Mouse (Mus musculus) heart, embryonic 15.5 days (tissue): ENCODE measurements around the gene Eid2b. TPM values are rescaled to one million over a fixed set of nuclear protein-coding genes. Genes with fewer than 3 reads are reported as not detected.
"Not testable (repeated sequence)": the region's sequence is repeated elsewhere in the genome, so short reads cannot be mapped to it uniquely, and the experiment has no call there.

Experiments
- ATAC-seq: fragments of 200-750 bp; cut with Nextera tagmentation; replicated peaks from 2 replicates; pipeline ENCODE4 v1.8.0; 2017; ENCODE audit warnings: low read depth, moderate TSS enrichment; ENCODE audit not compliant: insufficient number of reproducible peaks, insufficient read depth, low FRiP score
- H3K27ac ChIP-seq: fragments of 300-500 bp; sonication (generic); 2 replicates; pipeline ENCODE4 v1.5.1; 2015; ENCODE audit warnings: mild to moderate bottlenecking, inconsistent platforms
- H3K27me3 ChIP-seq: fragments of 300-500 bp; sonication (generic); 2 replicates; pipeline ENCODE4 v1.6.1; 2015; ENCODE audit warnings: inconsistent platforms
- H3K36me3 ChIP-seq: fragments of 300-500 bp; sonication (generic); 2 replicates; pipeline ENCODE4 v1.6.1; 2015; ENCODE audit warnings: mild to moderate bottlenecking, inconsistent platforms
- H3K4me1 ChIP-seq: fragments of 300-500 bp; sonication (generic); replicated peaks from 2 replicates; pipeline ENCODE4 v1.6.1; 2015; ENCODE audit warnings: inconsistent platforms
- H3K4me2 ChIP-seq: fragments of 300-500 bp; sonication (generic); 2 replicates; pipeline ENCODE4 v1.6.1; 2015; ENCODE audit warnings: inconsistent platforms, mild to moderate bottlenecking, moderate library complexity
- H3K4me3 ChIP-seq: fragments of 300-500 bp; sonication (generic); 2 replicates; pipeline ENCODE4 v1.5.1; 2015; ENCODE audit warnings: mild to moderate bottlenecking, inconsistent platforms
- H3K9ac ChIP-seq: fragments of 300-500 bp; sonication (generic); 2 replicates; pipeline ENCODE4 v1.6.1; 2015; ENCODE audit warnings: mild to moderate bottlenecking, inconsistent platforms
- H3K9me3 ChIP-seq: fragments of 300-500 bp; sonication (generic); replicated peaks from 2 replicates; pipeline ENCODE4 v1.6.1; 2016; ENCODE audit warnings: inconsistent platforms
- WGBS: fragments of 180-500 bp; shearing (Covaris S2); methylation state at CpG from one replicate; pipeline ENCODE4 v1.1.7; 2015; ENCODE audit warnings: mixed read lengths; 5-methylcytosine and 5-hydroxymethylcytosine counted together
- polyA plus RNA-seq: library from polyadenylated mRNA; unstranded; fragments of >200 nt; fragmentation: Nextera tagmentation; extraction: Ambion mirVana; gene quantifications from 2 replicates; pipeline ENCODE4 v1.2.1, GENCODE M21; 2015

The Eid2b gene
- polyA plus RNA-seq, result 8.2 and 8.5 TPM in 2 replicates

DNA sequence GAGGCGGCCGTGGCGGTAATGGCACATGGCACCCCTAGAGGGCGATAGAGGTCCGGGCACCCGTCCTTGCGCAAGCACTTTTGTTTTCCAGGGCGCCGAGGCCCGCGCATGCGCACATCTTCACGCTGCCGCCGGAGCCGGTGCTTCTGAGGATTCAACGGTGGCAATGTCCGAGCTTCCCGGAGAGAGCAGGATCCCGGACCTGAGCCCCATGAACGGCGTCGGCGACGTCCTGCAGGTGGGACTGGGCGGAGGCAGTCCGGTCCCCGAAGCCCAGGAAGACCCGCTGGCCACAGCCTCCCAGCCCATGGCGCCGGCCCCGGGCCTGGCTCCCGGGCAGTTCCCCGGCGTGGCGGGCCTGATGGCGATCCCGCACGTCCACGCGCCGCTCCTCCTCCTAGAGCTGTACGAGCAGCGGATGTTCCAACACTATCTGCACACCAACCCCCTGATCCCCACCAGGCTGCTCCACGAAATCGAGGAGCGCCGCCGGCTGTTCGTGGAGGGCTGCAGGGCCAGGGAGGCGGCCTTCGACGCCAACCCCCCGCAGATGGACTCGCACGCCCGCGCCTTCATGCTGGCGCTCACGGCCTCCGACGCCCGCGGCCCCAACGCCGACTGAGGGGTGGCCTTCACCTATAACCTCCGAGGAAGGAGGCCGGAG is at the start of gene Eid2b:
Gene Eid2b, plus strand, starts transcription at position 125 of the 664 bp plus-strand sequence.
- Histone ChIP-seq H3K4me3 (peak within 1 kb of the TSS; percentile 64), H3K36me3 (no peaks in the 10 kb centered on the region; the same call in 1 of the 2 replicates), H3K27ac (peak within 1 kb of the TSS; percentile 62), H3K4me2 (peak within 1 kb of the TSS; percentile 91), H3K9me3 (no peaks in the 10 kb centered on the region), H3K9ac (peak within 1 kb of the TSS; percentile 83), H3K4me1 (peaks cover 7% of the 10 kb centered on the region), H3K27me3 (no peaks in the 10 kb centered on the region)
- 2% methylated on average over 68 of the region's 68 CpGs for WGBS
- peak; percentile 53 for ATAC-seq

DNA sequence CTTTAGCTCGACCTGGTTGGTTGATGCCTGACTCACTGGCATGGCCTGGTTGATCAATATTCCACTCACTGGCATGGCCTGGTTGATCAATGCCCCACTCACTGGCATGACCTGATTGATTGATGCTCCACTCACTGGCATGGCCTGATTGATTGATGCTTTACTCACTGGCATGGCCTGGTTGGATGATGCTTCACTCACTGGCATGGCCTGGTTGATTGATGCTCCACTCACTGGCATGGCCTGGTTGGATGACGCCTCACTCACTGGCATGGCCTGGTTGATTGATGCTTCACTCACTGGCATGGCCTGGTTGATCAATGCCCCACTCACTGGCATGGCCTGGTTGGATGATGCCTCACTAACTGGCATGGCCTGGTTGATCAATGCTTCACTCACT is 33.6 kb upstream of the Eid2b start:
- H3K4me1 ChIP-seq, ATAC-seq, H3K27me3 ChIP-seq, H3K36me3 ChIP-seq, H3K4me2 ChIP-seq, H3K9ac ChIP-seq, H3K9me3 ChIP-seq, H3K4me3 ChIP-seq, H3K27ac ChIP-seq: not testable (repeated sequence)
- WGBS, result 59% methylated on average over 2 of the region's 2 CpGs

DNA sequence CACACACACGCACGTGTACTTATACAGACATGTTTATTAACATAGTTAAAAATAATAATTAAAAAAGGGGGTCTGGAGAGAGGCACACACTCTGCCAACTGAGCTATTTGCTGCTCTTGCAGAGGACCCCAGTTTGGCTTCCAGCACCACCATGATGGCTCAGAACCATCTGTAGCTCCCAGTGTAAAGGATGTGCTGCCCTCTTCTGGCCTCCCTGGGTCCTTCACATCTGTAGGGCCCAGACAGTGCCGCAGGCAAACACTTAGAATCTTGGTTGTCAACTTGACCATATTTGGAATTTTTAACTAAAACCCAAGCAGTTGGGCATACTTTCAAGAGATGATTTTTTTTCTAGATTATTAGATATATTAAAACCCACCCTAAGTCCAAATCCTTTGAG is 28.6 kb upstream of the Eid2b start:
- WGBS, result 85% methylated on average over 3 of the region's 3 CpGs
- no peaks in the 10 kb centered on the region for H3K36me3 ChIP-seq
- no peak for ATAC-seq
- H3K9me3 ChIP-seq, result no peaks in the 10 kb centered on the region
- H3K4me3 ChIP-seq, result no peak overlapping the region
- no peaks in the 10 kb centered on the region for H3K27me3 ChIP-seq
- H3K9ac ChIP-seq, result no peak overlapping the region
- H3K27ac ChIP-seq, result no peak overlapping the region
- H3K4me1 ChIP-seq, result no peaks in the 10 kb centered on the region
- no peak overlapping the region for H3K4me2 ChIP-seq

DNA sequence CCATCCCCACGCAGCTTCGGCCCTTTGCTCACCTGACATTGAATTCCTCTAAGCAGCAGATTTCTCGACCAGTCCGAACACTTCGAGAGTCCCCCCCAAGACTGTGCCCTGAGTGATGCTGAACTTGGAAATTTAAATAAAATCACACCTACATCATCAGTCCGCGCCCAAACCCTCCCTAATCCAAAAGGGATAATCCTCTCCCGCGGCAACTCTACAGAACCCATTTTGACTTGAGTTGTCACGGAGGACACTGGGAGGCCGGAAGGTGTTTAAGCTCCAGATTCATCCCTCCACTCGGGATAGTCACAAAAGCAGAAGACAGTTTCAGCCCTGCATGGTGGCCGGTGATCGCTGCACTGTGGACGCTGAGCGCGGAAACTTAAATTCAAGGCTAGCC is 25.6 kb upstream of the Eid2b start:
- 85% methylated on average over 17 of the region's 17 CpGs for WGBS
- no peaks in the 10 kb centered on the region for H3K36me3 ChIP-seq
- no peaks in the 10 kb centered on the region; the same call in 1 of the 2 replicates for H3K9me3 ChIP-seq
- no peak for ATAC-seq
- no peak overlapping the region for H3K9ac ChIP-seq
- no peak overlapping the region for H3K27ac ChIP-seq
- H3K4me2 ChIP-seq, result no peak overlapping the region
- no peak overlapping the region for H3K4me3 ChIP-seq
- no peaks in the 10 kb centered on the region for H3K4me1 ChIP-seq
- H3K27me3 ChIP-seq, result no peaks in the 10 kb centered on the region

DNA sequence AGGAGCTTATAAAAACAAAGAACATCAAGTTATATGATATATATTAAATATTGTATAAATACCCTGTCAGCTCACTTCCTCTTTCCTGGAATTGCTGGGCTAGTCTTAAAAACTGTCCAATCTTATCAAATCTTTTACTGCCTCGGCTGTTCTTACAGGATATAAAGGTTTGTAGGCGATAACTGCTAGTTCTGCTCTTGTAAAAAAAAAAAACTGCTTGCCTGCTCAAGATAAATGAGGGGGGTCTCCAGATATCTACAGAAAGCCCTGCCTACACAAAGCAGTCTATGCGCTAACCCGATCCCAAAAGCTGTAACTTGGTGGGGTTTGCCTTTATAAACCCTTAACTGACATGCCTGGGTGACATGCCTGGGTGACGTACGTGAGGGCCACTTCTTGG is 22.9 kb upstream of the Eid2b start:
- Histone ChIP-seq H3K4me1 (no peaks in the 10 kb centered on the region), H3K27ac (no peak overlapping the region), H3K9ac (no peak overlapping the region), H3K4me3 (no peak overlapping the region), H3K36me3 (no peaks in the 10 kb centered on the region), H3K27me3 (no peaks in the 10 kb centered on the region), H3K9me3 (no peaks in the 10 kb centered on the region; the same call in 1 of the 2 replicates), H3K4me2 (no peak overlapping the region)
- WGBS, result 76% methylated on average over 6 of the region's 6 CpGs
- ATAC-seq, result no peak

DNA sequence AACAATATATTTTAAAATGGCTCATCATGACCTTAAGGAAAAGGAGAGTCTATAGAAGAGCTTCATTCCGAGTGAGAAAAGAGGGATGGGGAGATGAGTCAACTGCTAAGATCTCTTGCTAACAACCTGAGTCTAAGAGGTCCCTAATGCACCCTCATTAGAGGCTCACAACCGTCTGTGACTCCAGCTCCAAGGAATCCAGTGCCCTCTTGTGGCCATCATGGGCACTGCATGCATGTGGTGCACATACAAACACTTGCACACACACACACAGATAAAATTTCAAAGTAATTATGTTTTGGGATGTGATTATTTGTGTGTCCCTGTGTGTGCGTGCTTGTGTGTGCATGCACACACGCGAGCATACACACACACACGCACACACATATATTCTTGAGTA is 22.1 kb upstream of the Eid2b start:
- no peak overlapping the region for H3K4me3 ChIP-seq
- H3K27me3 ChIP-seq, result no peaks in the 10 kb centered on the region
- no peaks in the 10 kb centered on the region; the same call in 1 of the 2 replicates for H3K9me3 ChIP-seq
- no peak overlapping the region for H3K27ac ChIP-seq
- no peak for ATAC-seq
- no peaks in the 10 kb centered on the region for H3K4me1 ChIP-seq
- no peaks in the 10 kb centered on the region for H3K36me3 ChIP-seq
- no peak overlapping the region for H3K9ac ChIP-seq
- no peak overlapping the region for H3K4me2 ChIP-seq
- 75% methylated on average over 6 of the region's 6 CpGs for WGBS

DNA sequence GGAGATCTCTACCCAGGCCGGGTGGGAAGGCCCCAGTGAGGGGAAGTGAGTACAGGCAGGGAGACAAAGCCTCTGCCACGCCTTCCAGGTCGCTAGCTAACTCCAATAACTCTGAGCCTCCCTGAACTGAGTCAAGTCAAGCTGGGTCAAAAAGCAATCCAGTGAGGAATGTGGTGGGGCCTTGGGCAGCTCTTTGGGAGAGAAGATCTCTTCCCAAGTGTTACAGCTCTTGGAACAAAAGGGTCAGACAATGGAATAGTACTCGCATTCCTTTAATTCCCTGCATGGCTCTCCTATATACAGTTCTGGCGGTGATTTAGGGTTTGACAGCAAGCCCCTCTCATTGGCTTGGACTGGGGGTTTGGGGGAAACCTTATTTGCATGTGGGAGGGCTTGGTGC is 14.7 kb upstream of the Eid2b start:
- H3K27me3 ChIP-seq, result no peaks in the 10 kb centered on the region; the same call in 1 of the 2 replicates
- no peak overlapping the region for H3K27ac ChIP-seq
- H3K4me3 ChIP-seq, result no peak overlapping the region
- no peaks in the 10 kb centered on the region for H3K4me1 ChIP-seq
- WGBS, result 46% methylated on average over 5 of the region's 5 CpGs
- H3K9ac ChIP-seq, result no peak overlapping the region
- no peaks in the 10 kb centered on the region for H3K36me3 ChIP-seq
- ATAC-seq, result no peak
- no peaks in the 10 kb centered on the region for H3K9me3 ChIP-seq
- no peak overlapping the region for H3K4me2 ChIP-seq

DNA sequence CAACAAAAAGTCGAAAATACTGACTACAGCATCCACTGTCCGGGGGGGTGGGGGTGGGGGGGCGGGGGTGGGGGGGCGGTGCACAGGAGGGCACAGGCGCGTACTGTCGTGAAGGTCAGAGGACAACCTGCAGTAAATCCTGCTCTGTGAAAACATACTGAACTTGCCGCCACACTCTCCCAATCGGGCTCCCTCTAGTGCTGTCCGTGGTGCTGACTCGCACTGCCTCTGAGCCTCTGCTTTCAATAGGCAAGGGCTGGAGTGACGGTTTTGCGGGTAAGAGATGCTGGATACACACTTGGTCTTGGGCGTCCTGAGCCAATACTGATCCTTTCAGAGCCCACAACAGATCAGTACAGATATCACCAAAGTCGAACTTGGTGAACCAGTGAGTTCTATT is 13.8 kb upstream of the Eid2b start:
- peaks cover 6% of the 10 kb centered on the region for H3K4me1 ChIP-seq
- H3K36me3 ChIP-seq, result no peaks in the 10 kb centered on the region
- no peak for ATAC-seq
- no peaks in the 10 kb centered on the region for H3K9me3 ChIP-seq
- WGBS, result 3% methylated on average over 15 of the region's 15 CpGs
- H3K27me3 ChIP-seq, result no peaks in the 10 kb centered on the region; the same call in 1 of the 2 replicates
- H3K4me2 ChIP-seq, result no peak overlapping the region
- no peak overlapping the region for H3K27ac ChIP-seq
- no peak overlapping the region for H3K9ac ChIP-seq
- H3K4me3 ChIP-seq, result no peak overlapping the region

DNA sequence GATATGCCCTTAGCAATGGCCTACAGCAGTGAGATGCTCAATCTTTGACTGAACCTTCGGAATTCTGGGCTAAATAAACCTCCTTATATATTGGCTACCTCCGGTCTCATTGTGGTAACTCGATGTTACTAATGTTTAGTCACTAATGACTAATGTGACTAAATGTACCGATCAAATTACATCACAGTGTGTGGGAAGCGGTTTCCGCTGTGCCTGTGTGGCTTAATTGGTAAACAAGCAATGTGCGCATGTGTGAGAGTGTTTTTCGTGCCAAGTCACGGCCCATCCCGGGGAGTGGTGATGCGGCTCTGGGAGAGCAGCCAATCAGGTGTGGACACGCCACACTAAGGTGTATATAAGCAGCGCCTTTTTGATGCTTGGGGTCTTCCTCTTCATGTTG is 12.1 kb upstream of the Eid2b start:
- Histone ChIP-seq H3K9ac (no peak overlapping the region), H3K27ac (no peak overlapping the region), H3K4me2 (no peak overlapping the region), H3K36me3 (peaks cover 8% of the 10 kb centered on the region; the same call in 1 of the 2 replicates), H3K9me3 (no peaks in the 10 kb centered on the region), H3K4me3 (no peak overlapping the region), H3K27me3 (no peaks in the 10 kb centered on the region; the same call in 1 of the 2 replicates), H3K4me1 (peaks cover 11% of the 10 kb centered on the region)
- ATAC-seq, result no peak
- 85% methylated on average over 13 of the region's 13 CpGs for WGBS

DNA sequence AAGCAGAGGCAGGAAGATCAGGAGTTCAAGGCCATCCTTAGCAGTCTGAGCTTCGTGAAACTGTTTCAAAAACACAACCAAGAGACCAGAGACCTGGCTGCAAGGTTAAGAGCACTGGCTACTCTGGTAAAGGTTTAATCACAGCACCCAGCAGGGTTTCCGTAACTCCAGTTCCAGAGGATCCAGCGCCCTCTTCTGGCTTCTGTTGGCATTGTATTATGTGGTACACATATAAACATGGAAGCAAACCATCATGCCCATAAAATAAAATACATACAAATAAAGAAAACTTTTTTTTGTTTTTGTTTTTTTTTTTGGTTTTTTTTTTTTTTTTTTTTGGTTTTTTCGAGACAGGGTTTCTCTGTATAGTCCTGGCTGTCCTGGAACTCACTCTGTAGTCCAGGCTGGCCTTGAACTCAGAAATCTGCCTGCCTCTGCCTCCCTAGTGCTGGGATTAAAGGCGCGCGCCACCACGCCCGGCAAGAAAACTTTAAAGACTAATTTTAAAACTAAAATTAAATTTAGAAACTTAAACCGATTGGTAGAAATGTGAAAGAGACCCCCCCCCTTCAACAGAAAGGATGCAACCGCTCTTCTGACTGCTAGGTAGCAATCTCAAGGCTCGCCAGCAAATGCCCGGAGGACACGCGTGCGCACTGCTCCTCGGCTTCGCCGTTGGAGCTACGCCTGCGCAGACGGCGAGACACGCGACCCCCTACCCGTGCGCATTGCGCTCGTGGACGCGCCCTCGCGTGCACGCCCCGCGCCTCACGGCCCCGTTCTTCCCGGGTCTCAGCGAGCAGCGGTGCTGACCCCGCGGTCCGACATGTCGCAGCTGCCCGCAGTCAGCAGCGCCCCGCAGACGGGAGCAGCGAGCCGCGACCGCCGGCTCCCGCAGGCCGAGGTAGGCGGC is 10.2 kb upstream of the Eid2b start, which contains the start of gene Eid2:
Gene Eid2, plus strand, starts transcription at position 753 of the 913 bp plus-strand sequence.
- H3K9me3 ChIP-seq, result no peaks in the 10 kb centered on the region
- H3K4me1 ChIP-seq, result peaks cover 11% of the 10 kb centered on the region
- peak within 1 kb of the TSS; percentile 84 for H3K27ac ChIP-seq
- ATAC-seq, result peak; percentile 89
- peak within 1 kb of the TSS; percentile 91 for H3K4me2 ChIP-seq
- no peaks in the 10 kb centered on the region; the same call in 1 of the 2 replicates for H3K27me3 ChIP-seq
- WGBS, result 6% methylated on average over 57 of the region's 57 CpGs
- peak within 1 kb of the TSS; percentile 88 for H3K4me3 ChIP-seq
- H3K36me3 ChIP-seq, result peaks cover 9% of the 10 kb centered on the region; the same call in 1 of the 2 replicates
- peak within 1 kb of the TSS; percentile 98 for H3K9ac ChIP-seq

DNA sequence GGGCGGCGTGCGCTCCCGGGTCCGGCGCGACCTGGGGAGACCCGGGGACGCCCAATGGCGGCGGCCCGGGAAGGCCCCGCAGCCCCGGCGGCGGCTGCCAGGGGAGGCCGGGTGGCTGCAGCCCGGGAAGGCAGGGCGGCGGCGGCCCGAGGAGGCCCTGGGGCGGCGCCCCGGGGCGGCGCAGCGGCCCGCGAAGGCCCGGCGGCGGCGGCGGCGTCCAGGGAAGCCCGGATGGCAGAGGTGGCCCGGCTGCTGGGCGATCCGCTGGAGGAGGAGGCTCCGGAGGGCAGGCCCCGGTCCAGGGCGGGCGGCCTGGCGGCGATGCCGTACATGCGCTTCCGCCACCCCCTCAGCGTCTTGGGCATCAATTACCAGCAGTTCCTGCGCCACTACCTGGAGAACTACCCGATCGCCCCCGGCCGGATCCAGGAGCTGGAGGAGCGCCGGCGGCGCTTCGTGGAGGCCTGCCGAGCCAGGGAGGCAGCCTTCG is 9.5 kb upstream of the Eid2b start:
- Histone ChIP-seq H3K4me2 (peak overlapping the region; percentile 91), H3K27me3 (no peaks in the 10 kb centered on the region), H3K4me1 (peaks cover 11% of the 10 kb centered on the region), H3K27ac (peak overlapping the region; percentile 84), H3K9ac (peak overlapping the region; percentile 98), H3K4me3 (peak overlapping the region; percentile 88), H3K36me3 (peaks cover 9% of the 10 kb centered on the region), H3K9me3 (no peaks in the 10 kb centered on the region)
- WGBS, result under 1% methylated on average over 56 of the region's 62 CpGs
- peak; percentile 68 for ATAC-seq
